Mouse (Mus musculus): ENCODE results near the gene Pabpc4l. TPM values are rescaled to one million over a fixed set of nuclear protein-coding genes. Genes with fewer than 3 reads are reported as not detected.

The Pabpc4l gene
- polyA plus RNA-seq (2014; fragmentation: Illumina TruSeq; extraction: RNeasy Lipid Tissue Mini Kit (QIAGEN cat#74804); ENCODE audit: low read depth, low replicate concordance) = 0.18 TPM

DNA sequence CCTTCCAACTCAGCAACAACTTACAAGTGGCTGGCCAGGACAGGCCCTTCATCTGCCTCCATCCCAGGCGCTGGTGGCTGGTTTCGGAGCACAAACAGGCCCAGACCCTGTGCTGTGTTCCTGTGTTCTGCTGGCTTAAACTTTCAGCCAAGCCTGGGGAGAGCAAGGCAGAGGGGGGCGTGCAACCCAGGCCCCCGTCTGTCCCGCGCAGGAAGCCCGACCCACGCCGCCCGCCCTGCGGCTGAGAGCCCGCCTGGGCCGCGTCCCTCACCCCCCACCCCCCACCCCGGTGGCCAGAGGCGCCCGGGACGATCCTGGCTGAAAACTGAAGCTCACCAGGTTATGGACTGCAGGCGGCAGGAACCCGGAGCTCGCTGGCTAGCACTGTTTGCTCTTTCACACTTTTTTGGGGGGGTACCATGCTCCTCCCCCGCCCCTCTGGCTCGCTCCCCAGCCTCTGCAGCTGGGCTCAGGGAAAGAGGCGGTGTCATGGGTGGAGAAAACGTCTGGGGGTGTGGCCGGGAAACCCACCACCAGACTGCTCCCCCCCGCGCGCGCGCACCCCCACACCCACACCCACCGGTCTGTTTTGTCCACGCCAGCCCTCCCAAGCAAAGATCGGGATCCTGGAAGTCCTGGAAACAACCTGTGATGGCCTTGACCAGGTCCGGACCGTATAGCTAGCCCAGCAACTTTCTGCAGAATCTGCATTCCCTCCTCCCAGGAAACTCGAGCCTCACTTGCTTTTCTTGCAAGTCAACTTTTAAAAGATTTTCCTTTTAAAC, at the start of gene Pabpc4l:
Gene Pabpc4l (minus strand): TSS at position 739 of the 785 bp plus-strand sequence.

Measured in testis, adult 10 weeks (tissue).